In the genomic region with DNA sequence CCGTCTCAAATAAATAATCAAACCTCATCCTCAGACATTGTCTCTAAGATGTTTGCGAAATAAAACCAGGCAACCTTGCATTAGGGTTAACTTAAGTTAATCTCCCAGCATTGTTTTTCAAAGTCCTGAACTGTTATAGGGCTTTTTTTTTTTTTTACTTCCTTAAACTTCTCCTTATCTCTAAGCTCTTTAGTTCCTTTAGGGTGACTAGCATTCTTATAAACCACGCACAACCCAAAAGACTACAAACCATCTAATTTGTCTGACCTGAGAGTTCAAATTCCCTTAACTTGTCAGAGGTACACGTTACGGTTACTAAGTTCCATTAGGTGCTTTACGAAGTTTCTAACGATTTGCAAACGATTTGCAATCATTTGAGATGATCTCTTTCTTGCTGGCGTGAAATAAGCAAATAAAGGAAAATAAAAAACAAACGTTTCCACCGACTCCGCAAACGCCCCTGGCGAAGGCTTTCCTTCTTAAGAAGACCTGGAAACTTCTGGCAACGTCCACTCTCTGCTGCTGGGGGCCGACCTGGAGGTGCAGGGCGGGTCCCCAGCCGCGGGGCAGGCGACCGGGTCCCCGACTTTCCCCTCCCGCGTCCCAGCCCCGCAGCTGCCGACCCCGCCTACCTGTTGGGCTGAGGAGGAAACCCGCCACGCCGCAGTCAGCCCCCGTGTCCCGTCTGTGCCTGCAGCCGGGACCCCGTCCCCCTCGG, we compare ENCODE assay signal across 8 mouse cellular contexts. TPM values are rescaled to one million over a fixed set of nuclear protein-coding genes. Genes with fewer than 3 reads are reported as not detected.
DNase-seq lines count a peak whose midpoint lies in the region; ATAC-seq and TF ChIP-seq lines count a peak whose summit lies in the region.

No protein-coding gene starts in this region.

- H3K4me2 ChIP-seq in kidney, postnatal 0 days (ENCODE audit: low read length): peak overlapping the region; percentile 71
- peak overlapping the region; percentile 62 for H3K4me2 ChIP-seq in forebrain, postnatal 0 days (ENCODE audit: low read depth)
- H3K4me2 ChIP-seq in liver, postnatal 0 days (ENCODE audit: low read depth, low read length): peak overlapping the region; percentile 74
- peak overlapping the region; percentile 68 for H3K4me2 ChIP-seq in stomach, postnatal 0 days (replicated peaks; ENCODE audit: low read depth)

- peak overlapping the region; percentile 93 for H3K9ac ChIP-seq in kidney, postnatal 0 days (ENCODE audit: low read depth, low read length)
- H3K9ac ChIP-seq in forebrain, postnatal 0 days: peak overlapping the region; percentile 77
- H3K9ac ChIP-seq in liver, postnatal 0 days (replicated peaks): peak overlapping the region; percentile 91
- H3K9ac ChIP-seq in stomach, postnatal 0 days (ENCODE audit: low read length): peak overlapping the region; percentile 96

- no peak; the same call in 1 of the 2 replicates for ATAC-seq in kidney, postnatal 0 days (replicated peaks; ENCODE audit: low FRiP score, low read depth)
- ATAC-seq in activated CD4-positive, CD25-positive, alpha-beta regulatory T cell, adult 4 months: peak; percentile 27
- no peak; the same call in 1 of the 2 replicates for ATAC-seq in forebrain, postnatal 0 days
- ATAC-seq in liver, postnatal 0 days: peak; percentile 65
- no peak for ATAC-seq in stomach, postnatal 0 days (ENCODE audit: low FRiP score, low TSS enrichment)

- no peaks in the 10 kb centered on the region for H3K9me3 ChIP-seq in kidney, postnatal 0 days (replicated peaks; ENCODE audit: low read length)
- no peaks in the 10 kb centered on the region for H3K9me3 ChIP-seq in forebrain, postnatal 0 days (ENCODE audit: low read length)
- 0 out of 2 replicates have a peak, but pooled peaks cover 2% of the 10 kb centered on the region for H3K9me3 ChIP-seq in liver, postnatal 0 days (ENCODE audit: low read length)
- H3K9me3 ChIP-seq in stomach, postnatal 0 days (ENCODE audit: control insufficient read depth, low read length): no peaks in the 10 kb centered on the region

- H3K27ac ChIP-seq in kidney, postnatal 0 days: peak overlapping the region; percentile 90
- peak overlapping the region; percentile 81 for H3K27ac ChIP-seq in forebrain, postnatal 0 days (ENCODE audit: low read depth, low read length)
- peak overlapping the region; percentile 96 for H3K27ac ChIP-seq in liver, postnatal 0 days (ENCODE audit: low read depth)
- H3K27ac ChIP-seq in stomach, postnatal 0 days (replicated peaks): peak overlapping the region; percentile 96

- WGBS in kidney, postnatal 0 days: 1% methylated on average over 35 of the region's 35 CpGs
- 1% methylated on average over 35 of the region's 35 CpGs for WGBS in forebrain, postnatal 0 days
- under 1% methylated on average over 35 of the region's 35 CpGs for WGBS in liver, postnatal 0 days (ENCODE audit: insufficient replicate concordance)
- WGBS in stomach, postnatal 0 days: under 1% methylated on average over 20 of the region's 35 CpGs

- DNase-seq in kidney, postnatal 0 days (ENCODE audit: low spot score): peak; percentile 39
- DNase-seq in kidney, postnatal 4 days: no peak
- DNase-seq in forebrain, postnatal 0 days: peak; percentile 11
- no peak for DNase-seq in liver, postnatal 0 days
- DNase-seq in stomach, postnatal 0 days (ENCODE audit: low spot score): no peak
- no peak for DNase-seq in frontal cortex, postnatal 25 days (ENCODE audit: low spot score in 2 of 2)
- DNase-seq in urinary bladder, postnatal 10 days (ENCODE audit: low spot score): no peak

- no peaks in the 10 kb centered on the region; the same call in 1 of the 2 replicates for H3K4me1 ChIP-seq in kidney, postnatal 0 days (replicated peaks; ENCODE audit: insufficient read depth, low read length)
- H3K4me1 ChIP-seq in forebrain, postnatal 0 days (ENCODE audit: insufficient read depth): no peaks in the 10 kb centered on the region; the same call in 1 of the 2 replicates
- H3K4me1 ChIP-seq in liver, postnatal 0 days (ENCODE audit: insufficient read depth): 0 out of 2 replicates have a peak, but pooled peaks cover 11% of the 10 kb centered on the region
- H3K4me1 ChIP-seq in stomach, postnatal 0 days (replicated peaks; ENCODE audit: control insufficient read depth, insufficient read depth): no peaks in the 10 kb centered on the region

- no peaks in the 10 kb centered on the region for H3K27me3 ChIP-seq in kidney, postnatal 0 days (ENCODE audit: insufficient read depth, low read length)
- H3K27me3 ChIP-seq in forebrain, postnatal 0 days (ENCODE audit: insufficient read depth, low read length): no peaks in the 10 kb centered on the region
- H3K27me3 ChIP-seq in liver, postnatal 0 days (ENCODE audit: insufficient read depth, low read length): no peaks in the 10 kb centered on the region
- no peaks in the 10 kb centered on the region for H3K27me3 ChIP-seq in stomach, postnatal 0 days (ENCODE audit: control insufficient read depth, insufficient read depth, low read length)

- no peak for TF ChIP-seq CTCF in kidney, postnatal 0 days (IDR thresholded peaks at IDR 0.05; ENCODE audit: low read depth)
- TF ChIP-seq CTCF in forebrain, postnatal 0 days (IDR thresholded peaks at IDR 0.05; ENCODE audit: low read depth): no peak
- TF ChIP-seq CTCF in liver, postnatal 0 days (IDR thresholded peaks at IDR 0.05; ENCODE audit: low read depth): no peak
- no peak for TF ChIP-seq CTCF in stomach, postnatal 0 days (IDR thresholded peaks at IDR 0.05; ENCODE audit: low read depth)

- TF ChIP-seq EP300 in liver, postnatal 0 days (IDR thresholded peaks at IDR 0.05; ENCODE audit: low read depth): no peak
- TF ChIP-seq EP300 in stomach, postnatal 0 days (optimal IDR thresholded peaks at IDR 0.05): no peak

- no peaks in the 10 kb centered on the region for H3K36me3 ChIP-seq in kidney, postnatal 0 days (ENCODE audit: insufficient read depth, low read length)
- H3K36me3 ChIP-seq in forebrain, postnatal 0 days (ENCODE audit: insufficient read depth): no peaks in the 10 kb centered on the region
- no peaks in the 10 kb centered on the region for H3K36me3 ChIP-seq in liver, postnatal 0 days (replicated peaks; ENCODE audit: insufficient read depth, low read length)
- no peaks in the 10 kb centered on the region for H3K36me3 ChIP-seq in stomach, postnatal 0 days (ENCODE audit: control insufficient read depth, insufficient read depth, low read length)

- peak overlapping the region; percentile 96 for H3K4me3 ChIP-seq in kidney, postnatal 0 days (replicated peaks; ENCODE audit: low read depth, low read length)
- peak overlapping the region; percentile 88 for H3K4me3 ChIP-seq in forebrain, postnatal 0 days (ENCODE audit: low read depth, low read length)
- H3K4me3 ChIP-seq in liver, postnatal 0 days (ENCODE audit: low read depth, low read length): peak overlapping the region; percentile 93
- H3K4me3 ChIP-seq in stomach, postnatal 0 days (ENCODE audit: low read depth, low read length): peak overlapping the region; percentile 90

RNA-seq across cellular contexts. Expression of gene Heatr5a, which starts 0.6 kb away (rescaled TPM):
- polyA plus RNA-seq in kidney, postnatal 0 days (2015; fragmentation: Nextera tagmentation; extraction: Ambion mirVana): 3.7 and 4.3 TPM in 2 replicates
- 10 to 100 TPM in 1 of 2 experiments, 1 to 10 TPM in 1; 7.5 to 12.2 TPM for polyA plus RNA-seq in activated CD4-positive, CD25-positive, alpha-beta regulatory T cell, adult 4 months (2017; shearing (Covaris generic))
- 14.5 and 15.0 TPM in 2 replicates for total RNA-seq in forebrain, postnatal 0 days (2014; rRNA removed)
- 1.3 and 2.0 TPM in 2 replicates for polyA plus RNA-seq in forebrain, postnatal 0 days (2015; fragmentation: Nextera tagmentation; extraction: Ambion mirVana)
- polyA plus RNA-seq in liver, postnatal 0 days (2015; fragmentation: Nextera tagmentation; extraction: Ambion mirVana): 1.6 and 2.6 TPM in 2 replicates
- 4.1 and 4.5 TPM in 2 replicates for polyA plus RNA-seq in stomach, postnatal 0 days (2015; fragmentation: Nextera tagmentation; extraction: Ambion mirVana)

RNA-seq across cellular contexts. Expression of gene Dtd2, which starts 35.8 kb away (rescaled TPM):
- polyA plus RNA-seq in kidney, postnatal 0 days (2015; fragmentation: Nextera tagmentation; extraction: Ambion mirVana): 31.2 and 34.5 TPM in 2 replicates
- polyA plus RNA-seq in activated CD4-positive, CD25-positive, alpha-beta regulatory T cell, adult 4 months (2017; shearing (Covaris generic)): 10 to 100 TPM; 12.8 to 17.3 TPM
- total RNA-seq in forebrain, postnatal 0 days (2014; rRNA removed): 16.3 and 17.9 TPM in 2 replicates
- 20.9 and 23.1 TPM in 2 replicates for polyA plus RNA-seq in forebrain, postnatal 0 days (2015; fragmentation: Nextera tagmentation; extraction: Ambion mirVana)
- 19.7 and 20.0 TPM in 2 replicates for polyA plus RNA-seq in liver, postnatal 0 days (2015; fragmentation: Nextera tagmentation; extraction: Ambion mirVana)
- 22.5 and 23.1 TPM in 2 replicates for polyA plus RNA-seq in stomach, postnatal 0 days (2015; fragmentation: Nextera tagmentation; extraction: Ambion mirVana)

RNA-seq across cellular contexts. Expression of gene Gpr33, which starts 57.4 kb away (rescaled TPM):
- polyA plus RNA-seq in kidney, postnatal 0 days (2015; fragmentation: Nextera tagmentation; extraction: Ambion mirVana): not detected in 2 replicates
- polyA plus RNA-seq in activated CD4-positive, CD25-positive, alpha-beta regulatory T cell, adult 4 months (2017; shearing (Covaris generic)): not detected
- total RNA-seq in forebrain, postnatal 0 days (2014; rRNA removed): not detected in 2 replicates
- not detected in 2 replicates for polyA plus RNA-seq in forebrain, postnatal 0 days (2015; fragmentation: Nextera tagmentation; extraction: Ambion mirVana)
- polyA plus RNA-seq in liver, postnatal 0 days (2015; fragmentation: Nextera tagmentation; extraction: Ambion mirVana): not detected in 2 replicates
- polyA plus RNA-seq in stomach, postnatal 0 days (2015; fragmentation: Nextera tagmentation; extraction: Ambion mirVana): not detected in 2 replicates

Comparison
In these comparisons a context has a peak if more than half of its experiments do, and no peak if none do; other contexts are left out.
1. DNase-seq: peak in kidney, postnatal 0 days (single experiment) and forebrain, postnatal 0 days (single experiment); none in kidney, postnatal 4 days (0 of 2), liver, postnatal 0 days (single experiment), stomach, postnatal 0 days (single experiment), frontal cortex, postnatal 25 days (0 of 2) and urinary bladder, postnatal 10 days (single experiment).
2. ATAC-seq: peak in activated CD4-positive, CD25-positive, alpha-beta regulatory T cell, adult 4 months (single experiment) and liver, postnatal 0 days (single experiment); none in kidney, postnatal 0 days (single experiment), forebrain, postnatal 0 days (single experiment) and stomach, postnatal 0 days (single experiment).
3. Peak in every context shown above with its lines, with median percentiles within 50 percentile points of each other: H3K27ac ChIP-seq, H3K4me2 ChIP-seq, H3K4me3 ChIP-seq and H3K9ac ChIP-seq.